Mouse (Mus musculus) cerebellum, adult 2 months (tissue): ENCODE measurements at regions not wholly inside any gene's neighbourhood (a gene's known extent, or its start where the extent isn't known, plus 50 kb on each side); places are given as distances from the start of the nearest gene placed in this dataset.

ENCODE experiments used
- DNase-seq, 2 experiments: peaks; one replicate each; pipeline ENCODE4 v3.0.0; 2021
- H3K27ac ChIP-seq: fragments of 200-500 bp; 2 replicates; pipeline ENCODE4 v1.5.1; 2012; ENCODE audit warnings: low read length, control low read depth, inconsistent platforms; ENCODE audit not compliant: insufficient read depth
- H3K27me3 ChIP-seq: fragments of 200-500 bp; 2 replicates; pipeline ENCODE4 v1.6.1; 2012; ENCODE audit warnings: inconsistent platforms, mild to moderate bottlenecking, low read length, moderate library complexity; ENCODE audit not compliant: control insufficient read depth, insufficient read depth
- H3K4me1 ChIP-seq: fragments of 200-500 bp; 2 replicates; pipeline ENCODE4 v1.6.1; 2011; ENCODE audit warnings: low read length; ENCODE audit not compliant: control insufficient read depth, insufficient read depth
- H3K4me3 ChIP-seq: fragments of 200-500 bp; replicated peaks from 2 replicates; pipeline ENCODE3; 2011; ENCODE audit warnings: mild to moderate bottlenecking, low read depth, low read length, control low read depth; ENCODE audit not compliant: insufficient read depth
- CTCF ChIP-seq: fragments of 200-500 bp; IDR thresholded peaks from 2 replicates; pipeline ENCODE4 v1.5.1; 2011; ENCODE audit warnings: low read depth, mild to moderate bottlenecking, control low read depth, low read length, moderate library complexity, borderline replicate concordance; ENCODE audit not compliant: insufficient read depth
- POLR2A ChIP-seq: fragments of 200-500 bp; IDR thresholded peaks from 2 replicates; pipeline ENCODE4 v1.6.1; 2011; ENCODE audit warnings: low read length, control low read depth, borderline replicate concordance; ENCODE audit not compliant: insufficient read depth
- WGBS: fragments of 180-500 bp; shearing (Covaris S2); methylation state at CpG from one replicate; pipeline ENCODE4 v1.1.7; 2018; 5-methylcytosine and 5-hydroxymethylcytosine counted together

DNA sequence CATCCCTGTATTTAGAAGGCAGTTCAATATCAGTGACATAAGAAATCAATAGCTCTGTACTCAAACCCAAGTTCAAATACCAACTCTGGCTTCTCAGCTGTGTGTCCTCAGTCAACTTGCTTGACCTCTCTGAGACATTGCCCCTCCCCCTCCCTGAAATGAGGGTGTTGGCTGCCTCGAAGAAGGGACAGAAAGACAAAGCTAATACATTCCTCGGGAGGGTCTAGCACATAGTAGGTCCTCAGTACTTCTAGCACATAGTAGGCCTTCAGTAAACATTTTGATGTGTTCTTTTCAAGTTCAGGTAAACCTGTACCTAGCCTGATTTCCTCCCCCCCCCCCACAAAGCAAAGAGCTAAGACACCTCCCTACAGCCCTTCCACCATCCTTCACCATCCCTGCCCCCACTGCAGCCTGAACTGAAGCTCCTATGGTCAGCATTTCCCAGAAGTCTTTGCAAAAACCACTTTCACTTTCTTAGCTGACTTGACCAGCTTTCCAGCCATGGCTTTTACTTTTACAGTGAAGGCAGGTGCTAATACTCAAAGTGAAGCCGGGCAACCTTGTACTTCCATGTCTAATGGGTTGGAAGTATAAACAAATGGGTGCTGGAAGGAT is 133.7 kb upstream of the Lhx5 start:
- Histone ChIP-seq H3K27me3 (peaks cover 2% of the 10 kb centered on the region; the same call in 1 of the 2 replicates), H3K4me3 (no peak overlapping the region), H3K4me1 (no peaks in the 10 kb centered on the region), H3K27ac (no peak overlapping the region)
- DNase-seq, result no peak
- TF ChIP-seq POLR2A, result no peak
- TF ChIP-seq CTCF, result no peak
- WGBS, result 51% methylated on average over 3 of the region's 3 CpGs

DNA sequence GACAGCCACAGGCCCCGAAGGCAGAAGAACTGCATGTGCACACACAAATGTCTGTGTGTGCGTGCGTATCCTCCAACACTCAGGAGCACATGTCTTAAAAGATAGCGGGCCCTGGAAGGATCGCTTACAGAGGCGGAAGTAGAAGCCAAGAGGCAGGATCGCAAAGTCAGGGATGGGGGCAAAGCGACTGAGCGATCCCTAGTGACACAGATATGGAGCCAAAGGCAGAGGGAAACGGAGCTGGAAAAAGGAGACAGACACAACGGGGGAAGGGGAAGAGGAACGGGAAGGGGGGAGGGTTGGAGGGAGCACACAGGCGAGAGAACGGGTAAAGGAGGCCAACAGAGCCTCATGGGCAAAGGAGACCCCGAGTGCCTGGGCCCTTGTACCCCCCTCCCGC is 129.8 kb upstream of the Lhx5 start:
- no peak overlapping the region for H3K27ac ChIP-seq
- 16% methylated on average over 14 of the region's 16 CpGs for WGBS

DNA sequence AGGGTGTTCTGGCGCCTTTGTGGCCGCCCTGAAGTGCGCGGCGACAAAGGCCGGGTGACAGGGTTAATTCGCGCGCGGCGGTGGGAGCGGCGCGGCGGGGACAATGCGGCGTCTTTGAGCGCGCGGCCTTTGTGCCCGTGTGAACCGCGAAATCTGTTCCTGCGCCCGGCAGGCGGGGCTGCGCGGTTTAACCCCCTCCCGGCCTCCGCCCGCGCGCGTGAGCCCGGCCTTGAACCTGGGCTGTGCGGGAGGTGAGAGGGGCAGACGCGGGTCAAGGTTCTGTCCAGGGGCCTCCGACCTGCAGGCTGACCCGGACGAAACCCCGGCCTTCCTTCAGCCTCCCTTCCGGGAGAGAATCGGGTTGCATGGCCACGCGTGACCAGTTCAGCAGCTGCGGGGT is 129.2 kb upstream of the Lhx5 start:
- Histone ChIP-seq H3K4me3 (peak overlapping the region; percentile 16), H3K27ac (no peak overlapping the region), H3K4me1 (no peaks in the 10 kb centered on the region), H3K27me3 (peaks cover 2% of the 10 kb centered on the region; the same call in 1 of the 2 replicates)
- WGBS, result 3% methylated on average over 47 of the region's 47 CpGs
- no peak for DNase-seq
- no peak for TF ChIP-seq CTCF
- no peak for TF ChIP-seq POLR2A

More for the DNA sequence above, 129.8 kb upstream of the Lhx5 start:
- no peak for DNase-seq
- Histone ChIP-seq H3K4me1 (no peaks in the 10 kb centered on the region), H3K4me3 (no peak overlapping the region), H3K27me3 (peaks cover 2% of the 10 kb centered on the region; the same call in 1 of the 2 replicates)
- no peak for TF ChIP-seq POLR2A
- TF ChIP-seq CTCF, result no peak

DNA sequence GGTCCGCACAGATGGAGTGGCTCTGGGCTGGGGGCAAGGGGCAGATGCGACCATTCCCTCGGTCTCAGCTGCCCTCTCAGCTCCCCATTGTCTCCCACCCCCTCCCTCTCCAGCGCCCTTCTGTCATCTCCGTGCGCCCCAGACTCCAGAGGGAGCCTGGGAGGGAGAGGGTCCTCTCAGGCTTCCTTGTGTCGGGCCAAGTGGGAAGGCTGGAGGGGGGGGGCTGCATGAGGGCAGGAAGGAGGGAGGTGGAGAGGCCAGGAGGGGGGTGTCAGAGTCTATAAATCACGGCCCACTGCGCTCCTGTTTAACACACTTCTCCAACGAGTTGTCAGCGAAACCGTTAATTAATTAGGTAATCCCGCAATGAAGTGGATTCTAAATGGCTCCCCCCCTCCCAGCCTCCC is 127.2 kb upstream of the Lhx5 start:
- TF ChIP-seq POLR2A, result no peak
- no peak for TF ChIP-seq CTCF

GRCm38 (mm10) chr5:120312299-120312698 is 119.2 kb upstream of the Lhx5 start:
- TF ChIP-seq CTCF (peak; percentile 41; the same call in 1 of the 2 replicates), POLR2A (no peak)
- WGBS, result 84% methylated on average over 6 of the region's 6 CpGs
- DNase-seq, result no peak
- H3K27ac ChIP-seq, result no peak overlapping the region
- H3K4me1 ChIP-seq, result no peaks in the 10 kb centered on the region
- H3K27me3 ChIP-seq, result no peaks in the 10 kb centered on the region; the same call in 1 of the 2 replicates
- H3K4me3 ChIP-seq, result no peak overlapping the region

More for the DNA sequence above, 127.2 kb upstream of the Lhx5 start:
- Histone ChIP-seq H3K4me1 (no peaks in the 10 kb centered on the region), H3K27ac (no peak overlapping the region), H3K27me3 (peaks cover 2% of the 10 kb centered on the region; the same call in 1 of the 2 replicates), H3K4me3 (no peak overlapping the region)
- no peak for DNase-seq
- WGBS, result 10% methylated on average over 13 of the region's 13 CpGs

DNA sequence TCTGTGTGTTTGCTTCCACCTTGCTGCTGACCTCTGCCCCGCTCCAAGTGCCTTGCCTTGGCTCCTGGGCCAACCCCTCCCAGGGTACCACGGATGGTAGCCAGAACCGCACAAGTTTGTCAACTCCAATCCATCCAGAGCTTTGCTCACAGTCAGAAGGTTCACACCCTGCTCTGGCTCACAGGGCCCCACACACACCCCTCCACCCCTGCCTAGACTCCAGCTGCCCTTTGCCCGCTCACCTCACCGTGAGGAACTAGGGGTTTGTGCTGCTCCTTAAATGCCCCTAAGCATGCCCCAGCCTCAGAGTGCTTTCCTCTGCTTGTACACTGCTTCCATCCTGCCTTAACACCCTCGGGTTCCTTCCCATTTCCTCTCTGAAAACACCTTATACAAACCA is 117.5 kb upstream of the Lhx5 start:
- 76% methylated on average over 6 of the region's 6 CpGs for WGBS
- Histone ChIP-seq H3K27ac (no peak overlapping the region), H3K4me3 (no peak overlapping the region), H3K27me3 (no peaks in the 10 kb centered on the region; the same call in 1 of the 2 replicates), H3K4me1 (no peaks in the 10 kb centered on the region)
- DNase-seq, result no peak
- TF ChIP-seq POLR2A (no peak), CTCF (no peak)

- 31% methylated on average over 8 of the region's 8 CpGs for WGBS
- TF ChIP-seq CTCF (no peak), POLR2A (no peak)
- Histone ChIP-seq H3K4me3 (no peak overlapping the region), H3K27ac (no peak overlapping the region), H3K4me1 (no peaks in the 10 kb centered on the region), H3K27me3 (no peaks in the 10 kb centered on the region; the same call in 1 of the 2 replicates)
- DNase-seq, result no peak
These were observed 116.4 kb upstream of the Lhx5 start for GRCm38 (mm10) chr5:120315116-120315515.

- Histone ChIP-seq H3K27ac (no peak overlapping the region), H3K27me3 (no peaks in the 10 kb centered on the region), H3K4me1 (no peaks in the 10 kb centered on the region), H3K4me3 (no peak overlapping the region)
- WGBS, result 77% methylated on average over 1 of the region's 1 CpGs
- TF ChIP-seq POLR2A (no peak), CTCF (no peak)
- no peak for DNase-seq
These were observed 112.5 kb upstream of the Lhx5 start for GRCm38 (mm10) chr5:120318951-120319350.
